Mouse (Mus musculus) CH12.LX (cell line): ENCODE measurements at regions not wholly inside any gene's neighbourhood (a gene's known extent, or its start where the extent isn't known, plus 50 kb on each side); places are given as distances from the start of the nearest gene placed in this dataset.
A peak's percentile ranks its signal among the peaks of the same experiment; 100 is the strongest.

Source experiments
- DNase-seq: peaks from one replicate; pipeline ENCODE4 v3.0.0-alpha.2; 2013; ENCODE audit errors: extremely low read depth
- H3K27ac ChIP-seq: 2 replicates; pipeline ENCODE4 v1.5.1; 2012; ENCODE audit warnings: low read depth, mild to moderate bottlenecking, control low read depth, moderate library complexity; ENCODE audit not compliant: insufficient read depth
- H3K27me3 ChIP-seq: replicated peaks from 2 replicates; pipeline ENCODE3; 2012; ENCODE audit warnings: inconsistent platforms
- H3K36me3 ChIP-seq, 2 experiments: replicated peaks in 1 of 2; 2 replicates each; pipeline versions ENCODE3 to v1.6.1; 2012; ENCODE audit warnings: inconsistent platforms in 1 of 2, low read length in 1 of 2, mild to moderate bottlenecking in 1 of 2, mixed read lengths in 1 of 2, moderate library complexity in 1 of 2; ENCODE audit not compliant: control insufficient read depth in 1 of 2, insufficient read depth in 1 of 2
- H3K4me1 ChIP-seq, 2 experiments: 2 replicates each; pipeline ENCODE4 v1.6.1; 2012; ENCODE audit warnings: inconsistent platforms in 1 of 2, moderate library complexity in 1 of 2; ENCODE audit not compliant: insufficient read depth in 2 of 2, control insufficient read depth in 1 of 2
- H3K4me2 ChIP-seq: 2 replicates; pipeline ENCODE4 v1.6.1; 2012; ENCODE audit warnings: low read depth, mild to moderate bottlenecking, control low read depth; ENCODE audit not compliant: poor library complexity, insufficient read depth, severe bottlenecking
- H3K4me3 ChIP-seq, 3 experiments: fragments of 150-350 bp in 1 of 3; sonication (generic) in 1 of 3; replicated peaks in 1 of 3; 2 replicates each; pipeline versions ENCODE3 to v1.5.1; 2011 to 2012; ENCODE audit warnings: low read depth in 2 of 3, low read length in 2 of 3, mild to moderate bottlenecking in 2 of 3, moderate library complexity in 2 of 3, control low read depth in 1 of 3, improper control_type of control experiment in 1 of 3, inconsistent platforms in 1 of 3, mixed read lengths in 1 of 3; ENCODE audit not compliant: poor library complexity in 1 of 3
- H3K79me2 ChIP-seq: replicated peaks from 2 replicates; pipeline ENCODE4 v1.6.1; 2012; ENCODE audit warnings: mild to moderate bottlenecking, moderate library complexity; ENCODE audit not compliant: control insufficient read depth, poor library complexity, insufficient read depth, severe bottlenecking; ENCODE audit errors: extremely low read depth
- H3K9ac ChIP-seq: 2 replicates; pipeline ENCODE4 v1.6.1; 2012; ENCODE audit warnings: low read depth, mild to moderate bottlenecking, control low read depth, moderate library complexity; ENCODE audit not compliant: insufficient read depth
- H3K9me3 ChIP-seq: replicated peaks from 2 replicates; pipeline ENCODE3; 2012; ENCODE audit warnings: low read length, inconsistent platforms, mixed read lengths
- BHLHE40 ChIP-seq: IDR thresholded peaks from 2 replicates; pipeline ENCODE4 v1.6.1; 2011; ENCODE audit warnings: mild to moderate bottlenecking, low read depth, low read length, improper control_type of control experiment
- CHD1 ChIP-seq: IDR thresholded peaks from 2 replicates; pipeline ENCODE4 v1.6.1; 2012; ENCODE audit warnings: low read depth, low read length, improper control_type of control experiment, inconsistent platforms
- CHD2 ChIP-seq: IDR thresholded peaks from 2 replicates; pipeline ENCODE4 v1.6.1; 2011; ENCODE audit warnings: low read length, improper control_type of control experiment
- ELF1 ChIP-seq: IDR thresholded peaks from 2 replicates; pipeline ENCODE4 v1.6.1; 2014; ENCODE audit warnings: low read depth, mild to moderate bottlenecking, inconsistent platforms, low read length, improper control_type of control experiment
- EP300 ChIP-seq: IDR thresholded peaks from 2 replicates; pipeline ENCODE4 v1.6.1; 2011; ENCODE audit warnings: low read length, improper control_type of control experiment
- ETS1 ChIP-seq: conservative IDR thresholded peaks from 2 replicates; pipeline ENCODE4 v1.6.1; 2012; ENCODE audit warnings: low read depth, mild to moderate bottlenecking, inconsistent platforms, low read length, improper control_type of control experiment, moderate library complexity
- GABPA ChIP-seq: IDR thresholded peaks from 2 replicates; pipeline ENCODE4 v1.6.1; 2012; ENCODE audit warnings: low read depth, low read length, improper control_type of control experiment, inconsistent platforms; ENCODE audit not compliant: insufficient replicate concordance
- HCFC1 ChIP-seq: IDR thresholded peaks from 2 replicates; pipeline ENCODE4 v1.6.1; 2012; ENCODE audit warnings: low read depth, mild to moderate bottlenecking, inconsistent platforms, low read length, improper control_type of control experiment
- IRF4 ChIP-seq: IDR thresholded peaks from 2 replicates; pipeline ENCODE4 v1.6.1; 2014; ENCODE audit warnings: low read depth, mild to moderate bottlenecking, inconsistent platforms, low read length, improper control_type of control experiment
- JUN ChIP-seq: IDR thresholded peaks from 2 replicates; pipeline ENCODE4 v1.6.1; 2011; ENCODE audit warnings: low read depth, mild to moderate bottlenecking, low read length, improper control_type of control experiment, moderate library complexity; ENCODE audit not compliant: insufficient read depth
- KAT2A ChIP-seq: IDR thresholded peaks from 2 replicates; pipeline ENCODE4 v1.6.1; 2012; ENCODE audit warnings: low read length, improper control_type of control experiment, inconsistent platforms; ENCODE audit not compliant: insufficient replicate concordance
- MAFK ChIP-seq: IDR thresholded peaks from 2 replicates; pipeline ENCODE4 v1.6.1; 2011; ENCODE audit warnings: low read length, improper control_type of control experiment; ENCODE audit not compliant: insufficient replicate concordance
- MAX ChIP-seq: IDR thresholded peaks from 2 replicates; pipeline ENCODE4 v1.6.1; 2011; ENCODE audit warnings: low read length, improper control_type of control experiment
- MAZ ChIP-seq: IDR thresholded peaks from 2 replicates; pipeline ENCODE4 v1.6.1; 2012; ENCODE audit warnings: low read depth, mild to moderate bottlenecking, inconsistent platforms, low read length, improper control_type of control experiment, moderate library complexity
- MEF2A ChIP-seq: IDR thresholded peaks from 2 replicates; pipeline ENCODE4 v1.6.1; 2014; ENCODE audit warnings: low read depth, mild to moderate bottlenecking, inconsistent platforms, low read length, improper control_type of control experiment, borderline replicate concordance
- MYC ChIP-seq: IDR thresholded peaks from 2 replicates; pipeline ENCODE4 v1.6.1; 2011; ENCODE audit warnings: low read depth, mild to moderate bottlenecking, improper control_type of control experiment, low read length
- NELFE ChIP-seq: IDR thresholded peaks from 2 replicates; pipeline ENCODE4 v1.6.1; 2011; ENCODE audit warnings: low read depth, low read length, improper control_type of control experiment
- NRF1 ChIP-seq: IDR thresholded peaks from 2 replicates; pipeline ENCODE4 v1.6.1; 2014; ENCODE audit warnings: low read depth, mild to moderate bottlenecking, inconsistent platforms, low read length, improper control_type of control experiment, moderate library complexity
- PAX5 ChIP-seq: IDR thresholded peaks from 2 replicates; pipeline ENCODE4 v1.6.1; 2012; ENCODE audit warnings: low read length, inconsistent platforms, mixed read lengths
- POLR2A ChIP-seq: IDR thresholded peaks from 2 replicates; pipeline ENCODE4 v1.6.1; 2011; ENCODE audit warnings: low read depth, mild to moderate bottlenecking, improper control_type of control experiment, low read length
- RAD21 ChIP-seq: IDR thresholded peaks from 2 replicates; pipeline ENCODE4 v1.6.1; 2011; ENCODE audit warnings: low read depth, mild to moderate bottlenecking, low read length, improper control_type of control experiment, moderate library complexity
- RCOR1 ChIP-seq: conservative IDR thresholded peaks from 2 replicates; pipeline ENCODE4 v1.6.1; 2012; ENCODE audit warnings: low read depth, mild to moderate bottlenecking, inconsistent platforms, low read length, improper control_type of control experiment
- SIN3A ChIP-seq: IDR thresholded peaks from 2 replicates; pipeline ENCODE4 v1.6.1; 2012; ENCODE audit warnings: low read length, improper control_type of control experiment, inconsistent platforms
- TCF12 ChIP-seq: IDR thresholded peaks from 2 replicates; pipeline ENCODE4 v1.6.1; 2014; ENCODE audit warnings: low read depth, mild to moderate bottlenecking, inconsistent platforms, low read length, improper control_type of control experiment
- UBTF ChIP-seq: IDR thresholded peaks from 2 replicates; pipeline ENCODE4 v1.6.1; 2012; ENCODE audit warnings: low read depth, mild to moderate bottlenecking, inconsistent platforms, low read length, improper control_type of control experiment, moderate library complexity
- USF1 ChIP-seq: IDR thresholded peaks from 2 replicates; pipeline ENCODE4 v1.6.1; 2014; ENCODE audit warnings: low read depth, mild to moderate bottlenecking, inconsistent platforms, low read length, improper control_type of control experiment
- USF2 ChIP-seq: conservative IDR thresholded peaks from 2 replicates; pipeline ENCODE4 v1.6.1; 2011; ENCODE audit warnings: low read depth, low read length, improper control_type of control experiment
- ZKSCAN1 ChIP-seq: IDR thresholded peaks from 2 replicates; pipeline ENCODE4 v1.6.1; 2012; ENCODE audit warnings: low read depth, inconsistent platforms, low read length, improper control_type of control experiment, borderline replicate concordance
- ZMIZ1 ChIP-seq: IDR thresholded peaks from 2 replicates; pipeline ENCODE4 v1.6.1; 2012; ENCODE audit warnings: low read depth, mild to moderate bottlenecking, inconsistent platforms, low read length, improper control_type of control experiment
- ZNF384 ChIP-seq: IDR thresholded peaks from 2 replicates; pipeline ENCODE4 v1.6.1; 2012; ENCODE audit warnings: low read depth, low read length, improper control_type of control experiment, inconsistent platforms
- dilution Hi-C: fragments of 300-500 bp; cut with MboI; formaldehyde crosslinking; loops from 2 replicates; pipeline ENCODE4 v1.14.3; 2020; ENCODE audit warnings: low sequenced_read_pairs; ENCODE audit not compliant: extremely low pct_unique_long_range_greater_than_20kb, extremely low pct_ligation_motif_present
- in situ Hi-C: fragments of 300-500 bp; cut with MboI; formaldehyde crosslinking; loops from 3 replicates; pipeline ENCODE4 v1.14.3; 2019; ENCODE audit warnings: low sequenced_read_pairs, low pct_ligation_motif_present, low pct_unique_long_range_greater_than_20kb, mixed read lengths

DNA sequence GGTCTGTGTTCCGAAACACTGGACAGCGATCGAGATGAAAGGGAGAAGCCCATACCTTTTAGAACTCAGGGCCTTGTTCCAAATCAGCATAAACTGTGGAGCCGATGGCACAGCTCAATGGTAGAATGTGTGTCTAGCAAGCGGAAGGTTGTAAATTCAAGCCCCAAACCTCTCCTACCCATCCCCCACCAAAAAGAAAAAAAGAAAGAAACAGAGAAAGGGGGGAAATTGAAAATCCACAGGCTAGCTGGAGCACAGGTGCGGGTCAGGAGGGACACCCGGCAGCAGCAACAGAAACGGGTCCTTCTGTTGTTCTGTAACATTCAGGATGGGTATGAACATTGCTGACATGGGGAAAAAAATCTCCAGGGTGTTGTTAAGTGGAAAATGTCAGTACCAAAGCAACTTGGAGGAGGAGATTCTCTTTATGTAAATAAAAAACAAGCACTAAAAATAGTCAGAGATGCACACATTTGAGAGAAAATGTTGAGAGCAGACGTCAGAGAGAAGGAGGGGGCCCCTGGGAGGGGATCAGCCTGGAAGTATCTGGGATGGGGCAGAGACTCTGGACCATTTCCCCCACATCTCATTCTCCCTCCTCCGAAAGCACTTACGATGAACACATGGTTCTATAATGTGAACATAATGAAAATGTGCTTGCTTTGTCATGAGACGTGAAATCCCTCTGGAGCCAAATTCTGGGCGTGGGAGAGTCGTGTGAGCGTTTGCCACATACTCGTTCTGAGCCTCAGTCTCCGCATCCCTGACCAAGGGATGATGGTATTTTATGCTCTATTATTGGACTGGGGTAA is 66.8 kb upstream of the Ccnd2 start:
- no peaks in the 10 kb centered on the region for H3K36me3 ChIP-seq
- dilution Hi-C loops (no loop called here), in situ Hi-C loops (no loop called here)
- no peak overlapping the region for H3K4me3 ChIP-seq
- no peak overlapping the region for H3K27ac ChIP-seq
- TF ChIP-seq MAZ (0 out of 2 replicates have a peak, but pooled peaks have one; percentile 15), ZNF384 (peak; percentile 71; the same call in 1 of the 2 replicates), SIN3A (no peak), ETS1 (no peak), CHD2 (peak; percentile 66; the same call in 1 of the 2 replicates), MAFK (peak; percentile 69)
- H3K4me1 ChIP-seq: peaks cover 22 to 64% of the 10 kb centered on the region in 2 experiments
- no peaks in the 10 kb centered on the region for H3K79me2 ChIP-seq
- no peaks in the 10 kb centered on the region for H3K9me3 ChIP-seq
- peak overlapping the region; percentile 51; the same call in 1 of the 2 replicates for H3K4me2 ChIP-seq
- DNase-seq: no peak
- no peak overlapping the region for H3K9ac ChIP-seq
- H3K27me3 ChIP-seq: no peaks in the 10 kb centered on the region

DNA sequence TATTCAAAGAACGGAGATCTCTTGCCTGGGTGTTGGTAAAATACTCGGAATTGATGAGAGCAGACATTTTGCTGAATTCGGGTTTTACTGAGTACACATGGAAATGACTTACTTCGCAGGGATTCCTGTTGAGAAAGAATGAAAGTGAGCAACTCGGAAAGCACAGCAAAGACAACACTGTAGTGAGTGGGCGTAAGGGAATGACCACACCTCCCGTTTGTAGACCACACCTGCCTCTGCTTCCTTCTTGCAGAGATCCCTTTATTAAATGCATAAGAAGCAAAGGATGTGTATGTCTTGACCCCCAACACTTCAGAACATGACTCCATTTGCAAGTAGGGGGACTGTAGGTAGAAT is 67.4 kb upstream of the Ccnd2 start:
- H3K9ac ChIP-seq: no peak overlapping the region
- peak overlapping the region; percentile 51; the same call in 1 of the 2 replicates for H3K4me2 ChIP-seq
- no peaks in the 10 kb centered on the region for H3K36me3 ChIP-seq
- in situ Hi-C loops: no loop called here
- H3K27ac ChIP-seq: no peak overlapping the region
- dilution Hi-C loops: no loop called here
- no peaks in the 10 kb centered on the region for H3K79me2 ChIP-seq
- H3K4me1 ChIP-seq: peaks cover 20 to 58% of the 10 kb centered on the region in 2 experiments
- H3K27me3 ChIP-seq: no peaks in the 10 kb centered on the region
- peak; percentile 37 for DNase-seq
- H3K4me3 ChIP-seq: no peak overlapping the region
- no peaks in the 10 kb centered on the region for H3K9me3 ChIP-seq
- TF ChIP-seq MYC: 0 out of 2 replicates have a peak, but pooled peaks have one; percentile 23
- TF ChIP-seq HCFC1: no peak
- TF ChIP-seq SIN3A: no peak
- no peak for TF ChIP-seq GABPA
- TF ChIP-seq ZMIZ1: no peak
- TF ChIP-seq ETS1: peak; percentile 68; the same call in 1 of the 2 replicates
- TF ChIP-seq USF1: no peak
- TF ChIP-seq UBTF: no peak
- no peak for TF ChIP-seq MEF2A
- no peak for TF ChIP-seq PAX5
- 0 out of 2 replicates have a peak, but pooled peaks have one; percentile 48 for TF ChIP-seq MAFK
- TF ChIP-seq RAD21: no peak
- TF ChIP-seq POLR2A: no peak
- TF ChIP-seq BHLHE40: peak; percentile 27; the same call in 1 of the 2 replicates
- no peak for TF ChIP-seq ELF1
- TF ChIP-seq TCF12: no peak
- no peak for TF ChIP-seq KAT2A
- TF ChIP-seq NRF1: no peak
- TF ChIP-seq MAZ: no peak
- TF ChIP-seq CHD1: no peak
- TF ChIP-seq EP300: peak; percentile 49; the same call in 1 of the 2 replicates
- no peak for TF ChIP-seq NELFE
- no peak for TF ChIP-seq USF2
- peak; percentile 72; the same call in 1 of the 2 replicates for TF ChIP-seq IRF4
- no peak for TF ChIP-seq RCOR1
- TF ChIP-seq ZNF384: no peak
- TF ChIP-seq JUN: no peak
- TF ChIP-seq MAX: no peak
- TF ChIP-seq ZKSCAN1: no peak
